Mouse (Mus musculus): ENCODE measurements around the gene Gfpt1.

DNA sequence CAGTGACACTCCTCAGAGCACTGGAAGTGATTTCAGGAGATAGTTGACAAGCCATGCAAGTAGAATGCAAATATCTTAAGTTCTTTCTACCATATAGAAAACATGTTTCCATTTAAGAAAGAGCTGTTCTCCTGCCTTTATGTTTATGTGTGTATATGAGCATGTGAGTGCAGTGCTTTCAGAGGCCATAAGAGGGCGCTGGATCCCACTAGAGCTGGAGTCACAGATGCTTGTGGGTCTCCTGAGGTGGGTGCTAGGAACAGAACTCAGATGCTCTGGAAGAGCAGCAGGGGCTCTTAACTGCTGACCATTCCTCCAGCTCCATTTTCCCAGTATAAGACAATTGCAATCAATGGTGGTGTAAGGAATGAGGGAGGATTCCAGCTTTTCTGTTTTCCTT is 88.4 kb downstream of the Gfpt1 start:
- TF ChIP-seq CTCF (IDR thresholded peaks at IDR 0.05; ENCODE audit: borderline replicate concordance, insufficient read depth, low read length) (no peak), POLR2A (IDR thresholded peaks at IDR 0.05; ENCODE audit: low read depth, low read length) (no peak)
